Mouse (Mus musculus): ENCODE measurements at regions not wholly inside any gene's neighbourhood (a gene's known extent, or its start where the extent isn't known, plus 50 kb on each side); places are given as distances from the start of the nearest gene placed in this dataset.

- DNase-seq (ENCODE audit: low spot score, missing footprints), result no peak
- H3K36me3 ChIP-seq (ENCODE audit: control insufficient read depth, insufficient read depth, low read length), result no peaks in the 10 kb centered on the region
- no peak overlapping the region for H3K4me2 ChIP-seq
- WGBS, result 60% methylated on average over 4 of the region's 4 CpGs
- H3K4me1 ChIP-seq (ENCODE audit: control insufficient read depth, insufficient read depth, low read length), result no peaks in the 10 kb centered on the region
- no peak overlapping the region for H3K27ac ChIP-seq (ENCODE audit: low read depth, low read length)
- no peaks in the 10 kb centered on the region for H3K27me3 ChIP-seq (ENCODE audit: control insufficient read depth, insufficient read depth, low read length)
- H3K4me3 ChIP-seq (ENCODE audit: low read depth, low read length), result no peak overlapping the region
- no peak for ATAC-seq (ENCODE audit: low FRiP score)
- H3K9ac ChIP-seq (ENCODE audit: low read length), result no peak overlapping the region
- no peaks in the 10 kb centered on the region; the same call in 1 of the 2 replicates for H3K9me3 ChIP-seq (ENCODE audit: control insufficient read depth, low read length)
Observed at GRCm38 (mm10) chr5:73892440-73893225, 175.6 kb downstream of the Usp46 start.

- 89% methylated on average over 5 of the region's 5 CpGs for WGBS
- no peaks in the 10 kb centered on the region for H3K36me3 ChIP-seq (ENCODE audit: control insufficient read depth, insufficient read depth, low read length)
- DNase-seq (ENCODE audit: low spot score, missing footprints) (no peak), ATAC-seq (ENCODE audit: low FRiP score) (no peak)
- H3K27ac ChIP-seq (ENCODE audit: low read depth, low read length), result no peak overlapping the region
- H3K9me3 ChIP-seq (ENCODE audit: control insufficient read depth, low read length), result no peaks in the 10 kb centered on the region; the same call in 1 of the 2 replicates
- H3K9ac ChIP-seq (ENCODE audit: low read length), result no peak overlapping the region
- H3K4me2 ChIP-seq, result no peak overlapping the region
- H3K27me3 ChIP-seq (ENCODE audit: control insufficient read depth, insufficient read depth, low read length), result no peaks in the 10 kb centered on the region
- no peak overlapping the region for H3K4me3 ChIP-seq (ENCODE audit: low read depth, low read length)
- H3K4me1 ChIP-seq (ENCODE audit: control insufficient read depth, insufficient read depth, low read length), result no peaks in the 10 kb centered on the region
Observed at GRCm38 (mm10) chr5:73895186-73895585, 173.0 kb downstream of the Usp46 start.

GRCm38 (mm10) chr5:73896785-73897184 lies 171.4 kb downstream of the Usp46 start:
- ATAC-seq (ENCODE audit: low FRiP score), result no peak
- WGBS, result 95% methylated on average over 1 of the region's 1 CpGs
- no peak overlapping the region for H3K4me2 ChIP-seq

GRCm38 (mm10) chr5:73901651-73902050 lies 166.6 kb downstream of the Usp46 start:
- Histone ChIP-seq H3K27me3 (ENCODE audit: control insufficient read depth, insufficient read depth, low read length) (no peaks in the 10 kb centered on the region), H3K9ac (ENCODE audit: low read length) (no peak overlapping the region), H3K9me3 (ENCODE audit: control insufficient read depth, low read length) (no peaks in the 10 kb centered on the region), H3K36me3 (ENCODE audit: control insufficient read depth, insufficient read depth, low read length) (no peaks in the 10 kb centered on the region), H3K4me3 (ENCODE audit: low read depth, low read length) (no peak overlapping the region), H3K4me1 (ENCODE audit: control insufficient read depth, insufficient read depth, low read length) (no peaks in the 10 kb centered on the region), H3K27ac (ENCODE audit: low read depth, low read length) (no peak overlapping the region), H3K4me2 (no peak overlapping the region)
- WGBS, result 95% methylated on average over 1 of the region's 1 CpGs
- ATAC-seq (ENCODE audit: low FRiP score), result no peak
- no peak for DNase-seq (ENCODE audit: low spot score, missing footprints)

More at GRCm38 (mm10) chr5:73896785-73897184, 171.4 kb downstream of the Usp46 start:
- Histone ChIP-seq H3K27ac (ENCODE audit: low read depth, low read length) (no peak overlapping the region), H3K9me3 (ENCODE audit: control insufficient read depth, low read length) (no peaks in the 10 kb centered on the region; the same call in 1 of the 2 replicates), H3K27me3 (ENCODE audit: control insufficient read depth, insufficient read depth, low read length) (no peaks in the 10 kb centered on the region), H3K9ac (ENCODE audit: low read length) (no peak overlapping the region), H3K4me3 (ENCODE audit: low read depth, low read length) (no peak overlapping the region), H3K4me1 (ENCODE audit: control insufficient read depth, insufficient read depth, low read length) (no peaks in the 10 kb centered on the region), H3K36me3 (ENCODE audit: control insufficient read depth, insufficient read depth, low read length) (no peaks in the 10 kb centered on the region)
- peak; percentile 54 for DNase-seq (ENCODE audit: low spot score, missing footprints)

GRCm38 (mm10) chr5:73902470-73903218 lies 165.6 kb downstream of the Usp46 start:
- no peak for ATAC-seq (ENCODE audit: low FRiP score)
- peak; percentile 77 for DNase-seq (ENCODE audit: low spot score, missing footprints)
- Histone ChIP-seq H3K9me3 (ENCODE audit: control insufficient read depth, low read length) (no peaks in the 10 kb centered on the region), H3K36me3 (ENCODE audit: control insufficient read depth, insufficient read depth, low read length) (no peaks in the 10 kb centered on the region), H3K9ac (ENCODE audit: low read length) (no peak overlapping the region), H3K4me1 (ENCODE audit: control insufficient read depth, insufficient read depth, low read length) (no peaks in the 10 kb centered on the region), H3K4me3 (ENCODE audit: low read depth, low read length) (no peak overlapping the region), H3K4me2 (no peak overlapping the region), H3K27ac (ENCODE audit: low read depth, low read length) (no peak overlapping the region), H3K27me3 (ENCODE audit: control insufficient read depth, insufficient read depth, low read length) (no peaks in the 10 kb centered on the region)
- WGBS, result 81% methylated on average over 7 of the region's 7 CpGs

- DNase-seq (ENCODE audit: low spot score, missing footprints) (peak; percentile 44), ATAC-seq (ENCODE audit: low FRiP score) (no peak)
- H3K27ac ChIP-seq (ENCODE audit: low read depth, low read length), result no peak overlapping the region
- 65% methylated on average over 8 of the region's 8 CpGs for WGBS
- no peaks in the 10 kb centered on the region for H3K4me1 ChIP-seq (ENCODE audit: control insufficient read depth, insufficient read depth, low read length)
- no peak overlapping the region for H3K4me2 ChIP-seq
- H3K36me3 ChIP-seq (ENCODE audit: control insufficient read depth, insufficient read depth, low read length), result no peaks in the 10 kb centered on the region
- no peaks in the 10 kb centered on the region for H3K27me3 ChIP-seq (ENCODE audit: control insufficient read depth, insufficient read depth, low read length)
- no peak overlapping the region for H3K9ac ChIP-seq (ENCODE audit: low read length)
- H3K4me3 ChIP-seq (ENCODE audit: low read depth, low read length), result no peak overlapping the region
- no peaks in the 10 kb centered on the region for H3K9me3 ChIP-seq (ENCODE audit: control insufficient read depth, low read length)
Observed at GRCm38 (mm10) chr5:73903219-73903570, 165.0 kb downstream of the Usp46 start.

- 88% methylated on average over 8 of the region's 8 CpGs for WGBS
Observed at GRCm38 (mm10) chr5:73904146-73904811, 164.0 kb downstream of the Usp46 start.

GRCm38 (mm10) chr5:73912149-73912548 lies 156.1 kb downstream of the Usp46 start:
- H3K9me3 ChIP-seq (ENCODE audit: control insufficient read depth, low read length), result no peaks in the 10 kb centered on the region
- H3K27me3 ChIP-seq (ENCODE audit: control insufficient read depth, insufficient read depth, low read length), result no peaks in the 10 kb centered on the region
- no peak overlapping the region for H3K4me2 ChIP-seq
- H3K36me3 ChIP-seq (ENCODE audit: control insufficient read depth, insufficient read depth, low read length), result no peaks in the 10 kb centered on the region
- H3K4me3 ChIP-seq (ENCODE audit: low read depth, low read length), result no peak overlapping the region
- no peaks in the 10 kb centered on the region for H3K4me1 ChIP-seq (ENCODE audit: control insufficient read depth, insufficient read depth, low read length)
- DNase-seq (ENCODE audit: low spot score, missing footprints), result no peak
- H3K9ac ChIP-seq (ENCODE audit: low read length), result no peak overlapping the region
- H3K27ac ChIP-seq (ENCODE audit: low read depth, low read length), result no peak overlapping the region
- 89% methylated on average over 1 of the region's 1 CpGs for WGBS
- ATAC-seq (ENCODE audit: low FRiP score), result no peak

More at GRCm38 (mm10) chr5:73904146-73904811, 164.0 kb downstream of the Usp46 start:
- H3K4me1 ChIP-seq (ENCODE audit: control insufficient read depth, insufficient read depth, low read length), result no peaks in the 10 kb centered on the region
- H3K9me3 ChIP-seq (ENCODE audit: control insufficient read depth, low read length), result no peaks in the 10 kb centered on the region
- no peak overlapping the region for H3K4me3 ChIP-seq (ENCODE audit: low read depth, low read length)
- ATAC-seq (ENCODE audit: low FRiP score) (no peak), DNase-seq (ENCODE audit: low spot score, missing footprints) (no peak)
- H3K36me3 ChIP-seq (ENCODE audit: control insufficient read depth, insufficient read depth, low read length), result no peaks in the 10 kb centered on the region
- no peak overlapping the region for H3K9ac ChIP-seq (ENCODE audit: low read length)
- no peak overlapping the region for H3K27ac ChIP-seq (ENCODE audit: low read depth, low read length)
- H3K4me2 ChIP-seq, result no peak overlapping the region
- H3K27me3 ChIP-seq (ENCODE audit: control insufficient read depth, insufficient read depth, low read length), result no peaks in the 10 kb centered on the region

- no peaks in the 10 kb centered on the region for H3K36me3 ChIP-seq (ENCODE audit: control insufficient read depth, insufficient read depth, low read length)
- H3K9ac ChIP-seq (ENCODE audit: low read length), result no peak overlapping the region
- H3K27ac ChIP-seq (ENCODE audit: low read depth, low read length), result no peak overlapping the region
- H3K4me1 ChIP-seq (ENCODE audit: control insufficient read depth, insufficient read depth, low read length), result no peaks in the 10 kb centered on the region
- no peaks in the 10 kb centered on the region for H3K27me3 ChIP-seq (ENCODE audit: control insufficient read depth, insufficient read depth, low read length)
- WGBS, result 77% methylated on average over 6 of the region's 6 CpGs
- H3K9me3 ChIP-seq (ENCODE audit: control insufficient read depth, low read length), result no peaks in the 10 kb centered on the region
- DNase-seq (ENCODE audit: low spot score, missing footprints) (no peak), ATAC-seq (ENCODE audit: low FRiP score) (no peak)
- no peak overlapping the region for H3K4me2 ChIP-seq
- no peak overlapping the region for H3K4me3 ChIP-seq (ENCODE audit: low read depth, low read length)
Observed at GRCm38 (mm10) chr5:73913116-73913515, 155.1 kb downstream of the Usp46 start.

Data from midbrain, embryonic 11.5 days (tissue).